Comparison of ENCODE assay signal across 8 mouse cellular contexts in genomic region chr9:66144248-66144647, GRCm38 (mm10). TPM values are rescaled to one million over a fixed set of nuclear protein-coding genes. Genes with fewer than 3 reads are reported as not detected.
DNase-seq lines count a peak whose midpoint lies in the region; ATAC-seq and TF ChIP-seq lines count a peak whose summit lies in the region.
"Had no signal": no experiment of that assay in that cellular context is flagged by ENCODE, and none has a peak within 500 bp of the region (broad histone marks: within the 10 kb centered on the region; RNA-seq: fewer than 3 reads in every experiment).

No protein-coding gene starts in this region.

- peaks cover 3% of the 10 kb centered on the region for H3K9me3 ChIP-seq in CH12.LX (replicated peaks; ENCODE audit: low read length)
- H3K9me3 ChIP-seq: limb, embryonic 12.5 days had no signal

- H3K27ac ChIP-seq in CH12.LX (ENCODE audit: insufficient read depth, low read depth) = no peak overlapping the region
- H3K27ac ChIP-seq: limb, embryonic 12.5 days had no signal

- peak; percentile 62 to 87 for TF ChIP-seq CTCF in CH12.LX (conservative IDR thresholded peaks at IDR 0.05 in 1 of 2, IDR thresholded peaks at IDR 0.05 in 1 of 2; ENCODE audit: low read depth in 2 of 2, low read length in 2 of 2)

- TF ChIP-seq RAD21 in CH12.LX (IDR thresholded peaks at IDR 0.05; ENCODE audit: low read depth, low read length) = peak; percentile 94

- no peaks in the 10 kb centered on the region for H3K27me3 ChIP-seq in CH12.LX (replicated peaks)
- H3K27me3 ChIP-seq: limb, embryonic 12.5 days had no signal

- no peak for TF ChIP-seq EP300 in CH12.LX (IDR thresholded peaks at IDR 0.05; ENCODE audit: low read length)

- DNase-seq in CH12.LX (ENCODE audit: extremely low read depth) = peak; percentile 88
- DNase-seq in R1 (ENCODE audit: low read depth, low spot score) = peak; percentile 75
- peak; percentile 57 to 74 for DNase-seq in cerebellum, postnatal 4 days (ENCODE audit: low spot score in 2 of 2)
- peak; percentile 67 for DNase-seq in layer of hippocampus, adult 9-10 months (ENCODE audit: low spot score)
- DNase-seq in lung, postnatal 36 days = peak; percentile 84
- DNase-seq in right cerebral cortex, postnatal 4 days = peak; percentile 59

- TF ChIP-seq POLR2A in CH12.LX (IDR thresholded peaks at IDR 0.05; ENCODE audit: low read depth, low read length) = no peak

- H3K4me2 ChIP-seq in CH12.LX (ENCODE audit: insufficient read depth, low read depth, poor library complexity, severe bottlenecking) = no peak overlapping the region
- H3K4me2 ChIP-seq: limb, embryonic 12.5 days had no signal

- H3K4me3 ChIP-seq in CH12.LX (replicated peaks in 1 of 3; ENCODE audit: low read depth in 2 of 3, low read length in 2 of 3, poor library complexity in 1 of 3) = no peak overlapping the region
- H3K4me3 ChIP-seq: limb, embryonic 12.5 days had no signal

- H3K36me3 ChIP-seq in CH12.LX (replicated peaks in 1 of 2; ENCODE audit: control insufficient read depth in 1 of 2, insufficient read depth in 1 of 2, low read length in 1 of 2) = peaks cover 12 to 17% of the 10 kb centered on the region in 2 experiments

- peaks cover 6 to 35% of the 10 kb centered on the region in 2 experiments for H3K4me1 ChIP-seq in CH12.LX (ENCODE audit: control insufficient read depth in 1 of 2, insufficient read depth in 2 of 2)
- H3K4me1 ChIP-seq: limb, embryonic 12.5 days had no signal

- no peaks in the 10 kb centered on the region for H3K79me2 ChIP-seq in CH12.LX (replicated peaks; ENCODE audit: control insufficient read depth, extremely low read depth, insufficient read depth, poor library complexity, severe bottlenecking)

- H3K9ac ChIP-seq in CH12.LX (ENCODE audit: insufficient read depth, low read depth) = no peak overlapping the region
- H3K9ac ChIP-seq: limb, embryonic 12.5 days had no signal

- ATAC-seq in granulocyte monocyte progenitor cell, adult 5-6 weeks (replicated peaks; ENCODE audit: poor library complexity, severe bottlenecking) = peak; percentile 73; the same call in 1 of the 2 replicates

- dilution Hi-C loops in CH12.LX (cut with MboI; ENCODE audit: extremely low pct_ligation_motif_present, extremely low pct_unique_long_range_greater_than_20kb, low sequenced_read_pairs) = no loop called here

- in situ Hi-C loops in CH12.LX (cut with MboI; ENCODE audit: low pct_ligation_motif_present, low pct_unique_long_range_greater_than_20kb, low sequenced_read_pairs) = loop anchor here (10.0 to 25.0 kb wide), 3 partner anchors 368 to 643 kb away; partner anchors contain the start of genes Aph1b, Car12, Fbxl22 and Gm10647

TF ChIP-seq in CH12.LX, 34 proteins besides CTCF, POLR2A, EP300 and RAD21:
- no peak for TF ChIP-seq ELF1 (IDR thresholded peaks at IDR 0.05; ENCODE audit: low read depth, low read length)
- no peak for TF ChIP-seq MYC (IDR thresholded peaks at IDR 0.05; ENCODE audit: low read depth, low read length)
- TF ChIP-seq GABPA (IDR thresholded peaks at IDR 0.05; ENCODE audit: insufficient replicate concordance, low read depth, low read length) = no peak
- TF ChIP-seq NELFE (IDR thresholded peaks at IDR 0.05; ENCODE audit: low read depth, low read length) = no peak
- no peak for TF ChIP-seq JUN (IDR thresholded peaks at IDR 0.05; ENCODE audit: insufficient read depth, low read depth, low read length)
- TF ChIP-seq IRF4 (IDR thresholded peaks at IDR 0.05; ENCODE audit: low read depth, low read length) = no peak
- no peak for TF ChIP-seq ZMIZ1 (IDR thresholded peaks at IDR 0.05; ENCODE audit: low read depth, low read length)
- no peak for TF ChIP-seq PAX5 (IDR thresholded peaks at IDR 0.05; ENCODE audit: low read length)
- TF ChIP-seq ZC3H11A (IDR thresholded peaks at IDR 0.05; ENCODE audit: low read depth, low read length) = peak; percentile 66; the same call in 1 of the 2 replicates
- no peak for TF ChIP-seq E2F4 (IDR thresholded peaks at IDR 0.05; ENCODE audit: insufficient replicate concordance, low read depth, low read length)
- TF ChIP-seq UBTF (IDR thresholded peaks at IDR 0.05; ENCODE audit: low read depth, low read length) = no peak
- no peak for TF ChIP-seq SIN3A (IDR thresholded peaks at IDR 0.05; ENCODE audit: low read length)
- TF ChIP-seq RCOR1 (conservative IDR thresholded peaks at IDR 0.05; ENCODE audit: low read depth, low read length) = no peak
- no peak for TF ChIP-seq MAX (IDR thresholded peaks at IDR 0.05; ENCODE audit: low read length)
- TF ChIP-seq SMC3 (IDR thresholded peaks at IDR 0.05; ENCODE audit: low read depth, low read length) = peak; percentile 81

RNA-seq across cellular contexts. Expression of gene Dapk2, which starts 13.8 kb away (rescaled TPM):
- 28.4 and 39.0 TPM in 2 replicates for total RNA-seq in CH12.LX (2012; rRNA removed)
- total RNA-seq in CH12.LX (2014; rRNA removed) = 60.3 and 62.4 TPM in 2 replicates
- 25.2 and 26.7 TPM in 2 replicates for polyA plus RNA-seq in CH12.LX (2012; ENCODE audit: insufficient read length, low read depth)
- total RNA-seq in granulocyte monocyte progenitor cell, adult 5-6 weeks (2014; fragmentation: Nextera tagmentation) = 0.30 and 0.58 TPM in 2 replicates
- total RNA-seq in granulocyte monocyte progenitor cell, adult 5-6 weeks (2017) = 0.31 and 1.9 TPM in 2 replicates

RNA-seq across cellular contexts. Expression of gene Ciao2a, which starts 17.8 kb away (rescaled TPM):
- 144 and 180 TPM in 2 replicates for total RNA-seq in CH12.LX (2012; rRNA removed)
- total RNA-seq in CH12.LX (2014; rRNA removed) = 359 and 411 TPM in 2 replicates
- polyA plus RNA-seq in CH12.LX (2012; ENCODE audit: insufficient read length, low read depth) = 197 and 246 TPM in 2 replicates
- total RNA-seq in granulocyte monocyte progenitor cell, adult 5-6 weeks (2014; fragmentation: Nextera tagmentation) = 237 and 248 TPM in 2 replicates
- 172 and 204 TPM in 2 replicates for total RNA-seq in granulocyte monocyte progenitor cell, adult 5-6 weeks (2017)

RNA-seq across cellular contexts. Expression of gene Snx1, which starts 17.9 kb away (rescaled TPM):
- total RNA-seq in CH12.LX (2012; rRNA removed) = 86.4 and 91.4 TPM in 2 replicates
- total RNA-seq in CH12.LX (2014; rRNA removed) = 170 and 186 TPM in 2 replicates
- polyA plus RNA-seq in CH12.LX (2012; ENCODE audit: insufficient read length, low read depth) = 110 and 114 TPM in 2 replicates
- 71.0 and 93.3 TPM in 2 replicates for total RNA-seq in granulocyte monocyte progenitor cell, adult 5-6 weeks (2014; fragmentation: Nextera tagmentation)
- total RNA-seq in granulocyte monocyte progenitor cell, adult 5-6 weeks (2017) = 109 and 124 TPM in 2 replicates

Comparison
In these comparisons a context has a peak if more than half of its experiments do, and no peak if none do; other contexts are left out.
1. RNA of gene Dapk2, which starts 13.8 kb away (total RNA-seq): 28.4 to 62.4 TPM in CH12.LX; 0.30 to 1.9 TPM in granulocyte monocyte progenitor cell, adult 5-6 weeks; every median in the first group is over 10 times any median in the second.
2. Peak in every context shown above with its lines, with median percentiles within 50 percentile points of each other: DNase-seq.